9 mouse cellular contexts compared by ENCODE assay signal in genomic region chr10:81018326-81018725, GRCm38 (mm10). TPM values are rescaled to one million over a fixed set of nuclear protein-coding genes. Genes with fewer than 3 reads are reported as not detected.
DNase-seq lines count a peak whose midpoint lies in the region; ATAC-seq and TF ChIP-seq lines count a peak whose summit lies in the region.
"Had no signal": no experiment of that assay in that cellular context is flagged by ENCODE, and none has a peak within 500 bp of the region (broad histone marks: within the 10 kb centered on the region; RNA-seq: fewer than 3 reads in every experiment).

No protein-coding gene starts in this region.

- H3K9me3 ChIP-seq in kidney, postnatal 0 days (replicated peaks; ENCODE audit: low read length): no peaks in the 10 kb centered on the region
- no peaks in the 10 kb centered on the region for H3K9me3 ChIP-seq in kidney, embryonic 16.5 days (ENCODE audit: low read length)

- 43% methylated on average over 10 of the region's 10 CpGs for WGBS in kidney, postnatal 0 days
- WGBS in kidney, embryonic 16.5 days: 39% methylated on average over 10 of the region's 10 CpGs
- 49% methylated on average over 10 of the region's 10 CpGs for WGBS in thymus, adult 2 months

- DNase-seq in kidney, postnatal 0 days (ENCODE audit: low spot score): peak; percentile 54
- peak; percentile 58 for DNase-seq in thymus, postnatal 4 days
- no peak for DNase-seq in thymus, postnatal 14 days
- DNase-seq in embryo, embryonic 9.5 days (ENCODE audit: extremely low spot score): peak; percentile 44
- peak; percentile 92 for DNase-seq in testis, postnatal 10 days (ENCODE audit: low spot score)
- no peak for DNase-seq in Muller cell, postnatal 12 days (ENCODE audit: inconsistent ontology term)
- DNase-seq in thymus, adult 2 months: no peak
- DNase-seq: layer of hippocampus, adult 9-11 months had no signal

- no peak overlapping the region for H3K4me2 ChIP-seq in kidney, postnatal 0 days (ENCODE audit: low read length)
- H3K4me2 ChIP-seq in kidney, embryonic 16.5 days (replicated peaks; ENCODE audit: low read depth, low read length): no peak overlapping the region

- no peaks in the 10 kb centered on the region; the same call in 1 of the 2 replicates for H3K4me1 ChIP-seq in kidney, postnatal 0 days (replicated peaks; ENCODE audit: insufficient read depth, low read length)
- peaks cover 8% of the 10 kb centered on the region; the same call in 1 of the 2 replicates for H3K4me1 ChIP-seq in kidney, embryonic 16.5 days (ENCODE audit: insufficient read depth, low read length)
- H3K4me1 ChIP-seq in thymus, adult 2 months (replicated peaks; ENCODE audit: control insufficient read depth, insufficient read depth, low read length): peaks cover 4% of the 10 kb centered on the region; the same call in 1 of the 2 replicates

- no peak overlapping the region for H3K9ac ChIP-seq in kidney, postnatal 0 days (ENCODE audit: low read depth, low read length)
- no peak overlapping the region for H3K9ac ChIP-seq in kidney, embryonic 16.5 days (replicated peaks; ENCODE audit: low read length)

- H3K27ac ChIP-seq in kidney, postnatal 0 days: no peak overlapping the region
- no peak overlapping the region for H3K27ac ChIP-seq in kidney, embryonic 16.5 days (ENCODE audit: low read length)
- H3K27ac ChIP-seq in thymus, adult 2 months (ENCODE audit: control insufficient read depth, insufficient read depth, low read length): no peak overlapping the region

- peaks cover 8% of the 10 kb centered on the region; the same call in 1 of the 2 replicates for H3K27me3 ChIP-seq in kidney, postnatal 0 days (ENCODE audit: insufficient read depth, low read length)
- H3K27me3 ChIP-seq in kidney, embryonic 16.5 days (ENCODE audit: insufficient read depth, low read length): peaks cover 12% of the 10 kb centered on the region; the same call in 1 of the 2 replicates
- no peaks in the 10 kb centered on the region; the same call in 1 of the 2 replicates for H3K27me3 ChIP-seq in thymus, adult 2 months (ENCODE audit: control insufficient read depth, insufficient read depth, low read length)

- no peak for TF ChIP-seq POLR2A in thymus, adult 2 months (IDR thresholded peaks at IDR 0.05; ENCODE audit: control insufficient read depth, extremely low read depth, insufficient read depth, low read length, poor library complexity)

- ATAC-seq in kidney, postnatal 0 days (replicated peaks; ENCODE audit: low FRiP score, low read depth): no peak
- no peak for ATAC-seq in kidney, embryonic 16.5 days (ENCODE audit: low FRiP score, low TSS enrichment)

- no peaks in the 10 kb centered on the region for H3K36me3 ChIP-seq in kidney, postnatal 0 days (ENCODE audit: insufficient read depth, low read length)
- no peaks in the 10 kb centered on the region for H3K36me3 ChIP-seq in kidney, embryonic 16.5 days (ENCODE audit: insufficient read depth, low read length)
- H3K36me3 ChIP-seq in thymus, adult 2 months (ENCODE audit: control insufficient read depth, insufficient read depth, low read length): no peaks in the 10 kb centered on the region

- H3K4me3 ChIP-seq in kidney, postnatal 0 days (replicated peaks; ENCODE audit: low read depth, low read length): no peak overlapping the region
- H3K4me3 ChIP-seq in kidney, embryonic 16.5 days (ENCODE audit: low read length): no peak overlapping the region
- no peak overlapping the region for H3K4me3 ChIP-seq in thymus, adult 2 months (ENCODE audit: control insufficient read depth, insufficient read depth, low read length)

- TF ChIP-seq CTCF in kidney, postnatal 0 days (IDR thresholded peaks at IDR 0.05; ENCODE audit: low read depth): no peak
- TF ChIP-seq CTCF in thymus, adult 2 months (IDR thresholded peaks at IDR 0.05; ENCODE audit: borderline replicate concordance, control insufficient read depth, extremely low read depth, insufficient read depth, low read length, poor library complexity): no peak

RNA-seq across cellular contexts. Expression of gene Gng7, which starts 3.6 kb away (rescaled TPM):
- 3.4 TPM in 2 replicates for polyA plus RNA-seq in kidney, postnatal 0 days (2015; fragmentation: Nextera tagmentation; extraction: Ambion mirVana)
- polyA plus RNA-seq in kidney, embryonic 16.5 days (2015; fragmentation: Nextera tagmentation; extraction: Ambion mirVana): 6.6 and 6.7 TPM in 2 replicates
- polyA plus RNA-seq in thymus, adult 2 months (2012; rRNA removed): 0.63 and 0.80 TPM in 2 replicates

RNA-seq across cellular contexts. Expression of gene Diras1, which starts 7.1 kb away (rescaled TPM):
- polyA plus RNA-seq in kidney, postnatal 0 days (2015; fragmentation: Nextera tagmentation; extraction: Ambion mirVana): 0.11 TPM in 1 of 2 replicates, not detected in the other
- polyA plus RNA-seq in kidney, embryonic 16.5 days (2015; fragmentation: Nextera tagmentation; extraction: Ambion mirVana): 0.11 and 0.41 TPM in 2 replicates
- 0.05 and 0.13 TPM in 2 replicates for polyA plus RNA-seq in thymus, adult 2 months (2012; rRNA removed)

RNA-seq across cellular contexts. Expression of gene Slc39a3, which starts 18.9 kb away (rescaled TPM):
- polyA plus RNA-seq in kidney, postnatal 0 days (2015; fragmentation: Nextera tagmentation; extraction: Ambion mirVana): 13.4 and 13.9 TPM in 2 replicates
- 19.6 and 19.9 TPM in 2 replicates for polyA plus RNA-seq in kidney, embryonic 16.5 days (2015; fragmentation: Nextera tagmentation; extraction: Ambion mirVana)
- 52.7 and 57.6 TPM in 2 replicates for polyA plus RNA-seq in thymus, adult 2 months (2012; rRNA removed)

RNA-seq across cellular contexts. Expression of gene Sgta, which starts 41.7 kb away (rescaled TPM):
- 161 and 168 TPM in 2 replicates for polyA plus RNA-seq in kidney, postnatal 0 days (2015; fragmentation: Nextera tagmentation; extraction: Ambion mirVana)
- 244 and 250 TPM in 2 replicates for polyA plus RNA-seq in kidney, embryonic 16.5 days (2015; fragmentation: Nextera tagmentation; extraction: Ambion mirVana)
- 265 and 279 TPM in 2 replicates for polyA plus RNA-seq in thymus, adult 2 months (2012; rRNA removed)

RNA-seq across cellular contexts. Expression of gene Thop1, which starts 51.5 kb away (rescaled TPM):
- polyA plus RNA-seq in kidney, postnatal 0 days (2015; fragmentation: Nextera tagmentation; extraction: Ambion mirVana): 30.6 and 34.2 TPM in 2 replicates
- polyA plus RNA-seq in kidney, embryonic 16.5 days (2015; fragmentation: Nextera tagmentation; extraction: Ambion mirVana): 69.6 and 70.0 TPM in 2 replicates
- polyA plus RNA-seq in thymus, adult 2 months (2012; rRNA removed): 30.7 and 35.7 TPM in 2 replicates

Comparison
In these comparisons a context has a peak if more than half of its experiments do, and no peak if none do; other contexts are left out.
1. DNase-seq: peak in kidney, postnatal 0 days (single experiment), thymus, postnatal 4 days (single experiment), embryo, embryonic 9.5 days (single experiment) and testis, postnatal 10 days (single experiment); none in thymus, postnatal 14 days (single experiment), Muller cell, postnatal 12 days (single experiment) and thymus, adult 2 months (single experiment).